Mouse (Mus musculus) cerebellum, adult 9-10 months (tissue): Measurements from ENCODE around the gene Cdipt.

Experiments
- DNase-seq: peaks from one replicate; pipeline ENCODE4 v3.0.0; 2022

Cdipt gene

GRCm38 (mm10) chr7:126975950-126976866, 494 bp downstream of the Cdipt start, which contains the start of gene Cdiptos:
Cdiptos (minus strand) TSS chr7:126976098.
- DNase-seq: peak; percentile 96

GRCm38 (mm10) chr7:126976878-126977459, 1.3 kb downstream of the Cdipt start:
- no peak for DNase-seq

- DNase-seq: no peak
Observed at GRCm38 (mm10) chr7:126978841-126979240, 3.1 kb downstream of the Cdipt start.

- DNase-seq: no peak
Observed at GRCm38 (mm10) chr7:126981601-126982000, 5.9 kb downstream of the Cdipt start.

GRCm38 (mm10) chr7:126982054-126982453, 6.3 kb downstream of the Cdipt start:
- DNase-seq: no peak

GRCm38 (mm10) chr7:126983113-126983512, 7.4 kb downstream of the Cdipt start:
- no peak for DNase-seq

- no peak for DNase-seq
Observed at GRCm38 (mm10) chr7:126984667-126985444, 9.1 kb downstream of the Cdipt start.

- peak; percentile 87 for DNase-seq
Observed at GRCm38 (mm10) chr7:126986319-126986718, 10.6 kb downstream of the Cdipt start.

GRCm38 (mm10) chr7:126988816-126989215, 13.1 kb downstream of the Cdipt start:
- no peak for DNase-seq

GRCm38 (mm10) chr7:126996449-126996848, 20.7 kb downstream of the Cdipt start:
- DNase-seq: no peak

- DNase-seq: no peak
Observed at GRCm38 (mm10) chr7:126999568-126999967, 23.9 kb downstream of the Cdipt start.

GRCm38 (mm10) chr7:127003620-127004019, 27.9 kb downstream of the Cdipt start:
- no peak for DNase-seq

GRCm38 (mm10) chr7:127004122-127004875, 28.6 kb downstream of the Cdipt start:
- DNase-seq: no peak

GRCm38 (mm10) chr7:127007313-127008024, 31.8 kb downstream of the Cdipt start:
- DNase-seq: peak; percentile 60

GRCm38 (mm10) chr7:127008239-127009019, 32.7 kb downstream of the Cdipt start:
- peak; percentile 100 for DNase-seq

GRCm38 (mm10) chr7:127009307-127010085, 33.8 kb downstream of the Cdipt start:
- DNase-seq: peak; percentile 79

- no peak for DNase-seq
Observed at GRCm38 (mm10) chr7:127011051-127011450, 35.3 kb downstream of the Cdipt start.

GRCm38 (mm10) chr7:127011717-127012116, 36.0 kb downstream of the Cdipt start:
- DNase-seq: peak; percentile 64

- peak; percentile 56 for DNase-seq
Observed at GRCm38 (mm10) chr7:127012374-127012773, 36.7 kb downstream of the Cdipt start.

GRCm38 (mm10) chr7:127012845-127013244, 37.1 kb downstream of the Cdipt start:
- no peak for DNase-seq
